Mouse (Mus musculus) heart, embryonic 12.5 days (tissue): ENCODE measurements at regions not wholly inside any gene's neighbourhood (a gene's known extent, or its start where the extent isn't known, plus 50 kb on each side); places are given as distances from the start of the nearest gene placed in this dataset.

Source experiments
- ATAC-seq: fragments of 200-750 bp; cut with Nextera tagmentation; 2 replicates; pipeline ENCODE4 v1.8.0; 2017; ENCODE audit warnings: moderate TSS enrichment, moderate library complexity; ENCODE audit not compliant: insufficient number of reproducible peaks, low FRiP score
- H3K27ac ChIP-seq: fragments of 300-500 bp; sonication (generic); 2 replicates; pipeline ENCODE4 v1.5.1; 2016; ENCODE audit warnings: mild to moderate bottlenecking, moderate library complexity; ENCODE audit not compliant: poor library complexity, severe bottlenecking
- H3K27me3 ChIP-seq: fragments of 300-500 bp; sonication (generic); replicated peaks from 2 replicates; pipeline ENCODE4 v1.6.1; 2016; ENCODE audit warnings: mild to moderate bottlenecking, moderate library complexity
- H3K36me3 ChIP-seq: fragments of 300-500 bp; sonication (generic); 2 replicates; pipeline ENCODE4 v1.6.1; 2016; ENCODE audit warnings: mild to moderate bottlenecking, moderate library complexity
- H3K4me1 ChIP-seq: fragments of 300-500 bp; sonication (generic); replicated peaks from 2 replicates; pipeline ENCODE4 v1.6.1; 2016; ENCODE audit warnings: mild to moderate bottlenecking
- H3K4me2 ChIP-seq: fragments of 300-500 bp; sonication (generic); 2 replicates; pipeline ENCODE4 v1.6.1; 2016; ENCODE audit warnings: mild to moderate bottlenecking, moderate library complexity
- H3K4me3 ChIP-seq: fragments of 300-500 bp; sonication (generic); 2 replicates; pipeline ENCODE4 v1.5.1; 2016; ENCODE audit warnings: mild to moderate bottlenecking
- H3K9ac ChIP-seq: fragments of 300-500 bp; sonication (generic); 2 replicates; pipeline ENCODE4 v1.6.1; 2016; ENCODE audit warnings: mild to moderate bottlenecking, moderate library complexity
- H3K9me3 ChIP-seq: fragments of 300-500 bp; sonication (generic); replicated peaks from 2 replicates; pipeline ENCODE4 v1.6.1; 2016; ENCODE audit warnings: mild to moderate bottlenecking, moderate library complexity
- WGBS: fragments of 180-500 bp; shearing (Covaris S2); methylation state at CpG from one replicate; pipeline ENCODE4 v1.1.7; 2016; 5-methylcytosine and 5-hydroxymethylcytosine counted together

- no peak for ATAC-seq
- Histone ChIP-seq H3K9me3 (no peaks in the 10 kb centered on the region; the same call in 1 of the 2 replicates), H3K27ac (no peak overlapping the region), H3K9ac (no peak overlapping the region), H3K36me3 (no peaks in the 10 kb centered on the region), H3K27me3 (no peaks in the 10 kb centered on the region), H3K4me3 (no peak overlapping the region), H3K4me1 (no peaks in the 10 kb centered on the region), H3K4me2 (no peak overlapping the region)
- 88% methylated on average over 9 of the region's 9 CpGs for WGBS
Observed at GRCm38 (mm10) chr7:70524744-70525143, 158.2 kb upstream of the Nr2f2 start.

GRCm38 (mm10) chr7:70524251-70524650 is 157.7 kb upstream of the Nr2f2 start:
- Histone ChIP-seq H3K9me3 (no peaks in the 10 kb centered on the region; the same call in 1 of the 2 replicates), H3K4me3 (no peak overlapping the region), H3K9ac (no peak overlapping the region), H3K4me2 (no peak overlapping the region), H3K36me3 (no peaks in the 10 kb centered on the region), H3K4me1 (no peaks in the 10 kb centered on the region), H3K27me3 (no peaks in the 10 kb centered on the region), H3K27ac (no peak overlapping the region)
- ATAC-seq, result no peak
- 92% methylated on average over 4 of the region's 4 CpGs for WGBS

GRCm38 (mm10) chr7:70516741-70517140 is 150.2 kb upstream of the Nr2f2 start:
- 48% methylated on average over 3 of the region's 3 CpGs for WGBS
- no peak for ATAC-seq
- no peak overlapping the region for H3K4me2 ChIP-seq

GRCm38 (mm10) chr7:70515341-70515851 is 148.9 kb upstream of the Nr2f2 start:
- ATAC-seq, result no peak
- 23% methylated on average over 8 of the region's 8 CpGs for WGBS
- no peak overlapping the region for H3K27ac ChIP-seq
- peaks cover 12% of the 10 kb centered on the region; the same call in 1 of the 2 replicates for H3K4me1 ChIP-seq
- no peaks in the 10 kb centered on the region for H3K36me3 ChIP-seq
- no peak overlapping the region for H3K4me2 ChIP-seq
- no peaks in the 10 kb centered on the region for H3K9me3 ChIP-seq
- peaks cover 30% of the 10 kb centered on the region for H3K27me3 ChIP-seq
- H3K4me3 ChIP-seq, result no peak overlapping the region
- no peak overlapping the region for H3K9ac ChIP-seq

More at GRCm38 (mm10) chr7:70516741-70517140, 150.2 kb upstream of the Nr2f2 start:
- peaks cover 30% of the 10 kb centered on the region for H3K27me3 ChIP-seq
- no peak overlapping the region for H3K4me3 ChIP-seq
- no peaks in the 10 kb centered on the region for H3K36me3 ChIP-seq
- H3K4me1 ChIP-seq, result peaks cover 12% of the 10 kb centered on the region; the same call in 1 of the 2 replicates
- no peaks in the 10 kb centered on the region for H3K9me3 ChIP-seq
- no peak overlapping the region for H3K27ac ChIP-seq
- H3K9ac ChIP-seq, result no peak overlapping the region

- peaks cover 12% of the 10 kb centered on the region; the same call in 1 of the 2 replicates for H3K4me1 ChIP-seq
- H3K9me3 ChIP-seq, result no peaks in the 10 kb centered on the region
- peaks cover 35% of the 10 kb centered on the region for H3K27me3 ChIP-seq
- H3K27ac ChIP-seq, result no peak overlapping the region
- 14% methylated on average over 6 of the region's 6 CpGs for WGBS
- no peak for ATAC-seq
- H3K4me2 ChIP-seq, result peak overlapping the region; percentile 32
- no peak overlapping the region for H3K4me3 ChIP-seq
- no peak overlapping the region for H3K9ac ChIP-seq
- no peaks in the 10 kb centered on the region for H3K36me3 ChIP-seq
Observed at GRCm38 (mm10) chr7:70514666-70515065, 148.1 kb upstream of the Nr2f2 start.

- Histone ChIP-seq H3K36me3 (no peaks in the 10 kb centered on the region), H3K27ac (no peak overlapping the region), H3K4me2 (no peak overlapping the region), H3K27me3 (peaks cover 42% of the 10 kb centered on the region), H3K9me3 (no peaks in the 10 kb centered on the region), H3K4me1 (peaks cover 12% of the 10 kb centered on the region; the same call in 1 of the 2 replicates), H3K4me3 (no peak overlapping the region), H3K9ac (no peak overlapping the region)
- no peak for ATAC-seq
- WGBS, result 72% methylated on average over 6 of the region's 6 CpGs
Observed at GRCm38 (mm10) chr7:70512354-70512753, 145.8 kb upstream of the Nr2f2 start.

- Histone ChIP-seq H3K4me1 (peaks cover 9% of the 10 kb centered on the region), H3K27me3 (peaks cover 62% of the 10 kb centered on the region), H3K9ac (no peak overlapping the region; the same call in 1 of the 2 replicates), H3K9me3 (no peaks in the 10 kb centered on the region), H3K27ac (no peak overlapping the region), H3K4me3 (no peak overlapping the region), H3K4me2 (no peak overlapping the region), H3K36me3 (no peaks in the 10 kb centered on the region)
- WGBS, result 11% methylated on average over 7 of the region's 7 CpGs
- ATAC-seq, result no peak
Observed at GRCm38 (mm10) chr7:70505671-70506181, 139.2 kb upstream of the Nr2f2 start.

- Histone ChIP-seq H3K4me3 (no peak overlapping the region), H3K9me3 (no peaks in the 10 kb centered on the region), H3K36me3 (no peaks in the 10 kb centered on the region), H3K4me1 (peaks cover 12% of the 10 kb centered on the region), H3K27ac (no peak overlapping the region), H3K9ac (no peak overlapping the region), H3K27me3 (peaks cover 67% of the 10 kb centered on the region), H3K4me2 (no peak overlapping the region)
- no peak for ATAC-seq
- WGBS, result 84% methylated on average over 4 of the region's 4 CpGs
Observed at GRCm38 (mm10) chr7:70501821-70502220, 135.3 kb upstream of the Nr2f2 start.

- no peak overlapping the region for H3K4me2 ChIP-seq
- H3K27ac ChIP-seq, result no peak overlapping the region
- H3K36me3 ChIP-seq, result no peaks in the 10 kb centered on the region
- peaks cover 6% of the 10 kb centered on the region; the same call in 1 of the 2 replicates for H3K4me1 ChIP-seq
- ATAC-seq, result no peak
- no peak overlapping the region for H3K4me3 ChIP-seq
- H3K27me3 ChIP-seq, result peaks cover 56% of the 10 kb centered on the region
- H3K9me3 ChIP-seq, result no peaks in the 10 kb centered on the region
- WGBS, result 11% methylated on average over 8 of the region's 8 CpGs
- no peak overlapping the region for H3K9ac ChIP-seq
Observed at GRCm38 (mm10) chr7:70496541-70497154, 130.1 kb upstream of the Nr2f2 start.

- Histone ChIP-seq H3K27ac (no peak overlapping the region), H3K27me3 (peaks cover 17% of the 10 kb centered on the region; the same call in 1 of the 2 replicates), H3K4me2 (no peak overlapping the region), H3K4me1 (peaks cover 7% of the 10 kb centered on the region; the same call in 1 of the 2 replicates), H3K9ac (no peak overlapping the region), H3K36me3 (no peaks in the 10 kb centered on the region), H3K9me3 (no peaks in the 10 kb centered on the region), H3K4me3 (no peak overlapping the region)
- no peak for ATAC-seq
- whole genome bisulfite sequencing, result 87% methylated on average over 2 of the region's 2 CpGs
Observed at GRCm38 (mm10) chr7:70484201-70484600, 117.7 kb upstream of the Nr2f2 start.

- peaks cover 7% of the 10 kb centered on the region; the same call in 1 of the 2 replicates for H3K4me1 ChIP-seq
- ATAC-seq, result no peak
- H3K4me3 ChIP-seq, result no peak overlapping the region
- no peaks in the 10 kb centered on the region for H3K9me3 ChIP-seq
- H3K27ac ChIP-seq, result no peak overlapping the region
- H3K36me3 ChIP-seq, result no peaks in the 10 kb centered on the region
- H3K4me2 ChIP-seq, result no peak overlapping the region
- H3K27me3 ChIP-seq, result 0 out of 2 replicates have a peak, but pooled peaks cover 14% of the 10 kb centered on the region
- whole genome bisulfite sequencing, result 79% methylated on average over 3 of the region's 3 CpGs
- no peak overlapping the region for H3K9ac ChIP-seq
Observed at GRCm38 (mm10) chr7:70483536-70483935, 117.0 kb upstream of the Nr2f2 start.
